Comparison of ENCODE assay signal across 24 mouse cellular contexts in genomic region chr11:64139483-64139882, GRCm38 (mm10).
DNase-seq lines count a peak whose midpoint lies in the region; ATAC-seq and TF ChIP-seq lines count a peak whose summit lies in the region.
"Had no signal": no experiment of that assay in that cellular context is flagged by ENCODE, and none has a peak within 500 bp of the region (broad histone marks: within the 10 kb centered on the region; RNA-seq: fewer than 3 reads in every experiment).

No protein-coding gene starts in this region.

- WGBS in lung, postnatal 0 days = 59% methylated on average over 2 of the region's 2 CpGs
- 91% methylated on average over 2 of the region's 2 CpGs for WGBS in stomach, postnatal 0 days

- TF ChIP-seq CTCF in lung, postnatal 0 days (IDR thresholded peaks at IDR 0.05) = no peak
- TF ChIP-seq CTCF in stomach, postnatal 0 days (IDR thresholded peaks at IDR 0.05; ENCODE audit: low read depth) = no peak

- H3K4me3 ChIP-seq in lung, postnatal 0 days (ENCODE audit: low read depth, low read length) = no peak overlapping the region
- no peak overlapping the region for H3K4me3 ChIP-seq in stomach, postnatal 0 days (ENCODE audit: low read depth, low read length)
- H3K4me3 ChIP-seq: embryonic facial prominence, embryonic 10.5 days; embryonic facial prominence, embryonic 12.5 days; forebrain, embryonic 13.5 days; forebrain, embryonic 15.5 days had no signal

- H3K27me3 ChIP-seq in lung, postnatal 0 days (replicated peaks; ENCODE audit: insufficient read depth, low read length) = no peaks in the 10 kb centered on the region
- no peaks in the 10 kb centered on the region for H3K27me3 ChIP-seq in stomach, postnatal 0 days (ENCODE audit: control insufficient read depth, insufficient read depth, low read length)
- H3K27me3 ChIP-seq: CH12.LX; embryonic facial prominence, embryonic 12.5 days; forebrain, embryonic 13.5 days; forebrain, embryonic 15.5 days; Patski had no signal

- H3K4me1 ChIP-seq in lung, postnatal 0 days (ENCODE audit: insufficient read depth, low read depth, low read length) = no peaks in the 10 kb centered on the region
- H3K4me1 ChIP-seq in stomach, postnatal 0 days (replicated peaks; ENCODE audit: control insufficient read depth, insufficient read depth) = no peaks in the 10 kb centered on the region
- H3K4me1 ChIP-seq: embryonic facial prominence, embryonic 10.5 days; embryonic facial prominence, embryonic 12.5 days; forebrain, embryonic 15.5 days had no signal

- H3K36me3 ChIP-seq in lung, postnatal 0 days (ENCODE audit: insufficient read depth, low read length) = no peaks in the 10 kb centered on the region
- H3K36me3 ChIP-seq in stomach, postnatal 0 days (ENCODE audit: control insufficient read depth, insufficient read depth, low read length) = no peaks in the 10 kb centered on the region
- H3K36me3 ChIP-seq: embryonic facial prominence, embryonic 10.5 days; embryonic facial prominence, embryonic 12.5 days; forebrain, embryonic 15.5 days; G1E had no signal

- intact Hi-C loops in heart, postnatal 25 days (cut with DNase I) = no loop called here

- H3K9ac ChIP-seq in lung, postnatal 0 days (replicated peaks; ENCODE audit: low read depth) = no peak overlapping the region
- H3K9ac ChIP-seq in stomach, postnatal 0 days (ENCODE audit: low read length) = no peak overlapping the region
- H3K9ac ChIP-seq: embryonic facial prominence, embryonic 12.5 days; forebrain, embryonic 13.5 days; forebrain, embryonic 15.5 days had no signal

- H3K4me2 ChIP-seq in lung, postnatal 0 days (replicated peaks; ENCODE audit: low read depth, low read length) = no peak overlapping the region
- H3K4me2 ChIP-seq in stomach, postnatal 0 days (replicated peaks; ENCODE audit: low read depth) = no peak overlapping the region
- H3K4me2 ChIP-seq: embryonic facial prominence, embryonic 12.5 days; forebrain, embryonic 13.5 days; forebrain, embryonic 15.5 days had no signal

- peak; percentile 85 for ATAC-seq in lung, postnatal 0 days
- ATAC-seq in stomach, postnatal 0 days (ENCODE audit: low FRiP score, low TSS enrichment) = no peak
- ATAC-seq: activated CD4-positive, CD25-positive, alpha-beta regulatory T cell, adult 4 months; CD4-positive, CD25-positive, alpha-beta regulatory T cell, adult 4 months; forebrain, embryonic 13.5 days; forebrain, embryonic 15.5 days; Patski had no signal

- peak; percentile 88 for TF ChIP-seq EP300 in lung, postnatal 0 days (IDR thresholded peaks at IDR 0.05)
- TF ChIP-seq EP300 in stomach, postnatal 0 days (optimal IDR thresholded peaks at IDR 0.05) = no peak

- DNase-seq in heart, adult 11 months = peak; percentile 44
- DNase-seq in heart, postnatal 25 days (ENCODE audit: low spot score) = no peak
- peak; percentile 79 for DNase-seq in lung, postnatal 0 days (ENCODE audit: low spot score)
- DNase-seq in lung, postnatal 10 days = no peak
- peak; percentile 34 for DNase-seq in lung, postnatal 25 days (ENCODE audit: low spot score)
- DNase-seq in stomach, postnatal 0 days (ENCODE audit: low spot score) = no peak
- DNase-seq: adrenal gland, adult 8-10 months; adrenal gland, postnatal 14 days; adrenal gland, postnatal 36 days; B cell, adult 2 months; cerebellum, adult 11-12 months; cerebellum, adult 2 months; cerebellum, adult 9-10 months; cerebellum, postnatal 10 days; cerebellum, postnatal 25 days had no signal

- H3K27ac ChIP-seq in lung, postnatal 0 days (ENCODE audit: low read length) = no peak overlapping the region
- no peak overlapping the region for H3K27ac ChIP-seq in stomach, postnatal 0 days (replicated peaks)
- H3K27ac ChIP-seq: embryonic facial prominence, embryonic 10.5 days; embryonic facial prominence, embryonic 12.5 days; forebrain, embryonic 13.5 days; forebrain, embryonic 15.5 days had no signal

- H3K9me3 ChIP-seq in lung, postnatal 0 days (ENCODE audit: low read length) = no peaks in the 10 kb centered on the region
- H3K9me3 ChIP-seq in stomach, postnatal 0 days (ENCODE audit: control insufficient read depth, low read length) = no peaks in the 10 kb centered on the region
- H3K9me3 ChIP-seq: embryonic facial prominence, embryonic 10.5 days; embryonic facial prominence, embryonic 12.5 days; forebrain, embryonic 13.5 days; forebrain, embryonic 15.5 days; G1E had no signal

Comparison
In these comparisons a context has a peak if more than half of its experiments do, and no peak if none do; other contexts are left out.
1. DNase-seq: peak in heart, adult 11 months (single experiment), lung, postnatal 0 days (single experiment) and lung, postnatal 25 days (single experiment); none in heart, postnatal 25 days (single experiment), lung, postnatal 10 days (single experiment) and stomach, postnatal 0 days (single experiment).